Mouse (Mus musculus): Measurements from ENCODE around the gene Rhot2.

DNA sequence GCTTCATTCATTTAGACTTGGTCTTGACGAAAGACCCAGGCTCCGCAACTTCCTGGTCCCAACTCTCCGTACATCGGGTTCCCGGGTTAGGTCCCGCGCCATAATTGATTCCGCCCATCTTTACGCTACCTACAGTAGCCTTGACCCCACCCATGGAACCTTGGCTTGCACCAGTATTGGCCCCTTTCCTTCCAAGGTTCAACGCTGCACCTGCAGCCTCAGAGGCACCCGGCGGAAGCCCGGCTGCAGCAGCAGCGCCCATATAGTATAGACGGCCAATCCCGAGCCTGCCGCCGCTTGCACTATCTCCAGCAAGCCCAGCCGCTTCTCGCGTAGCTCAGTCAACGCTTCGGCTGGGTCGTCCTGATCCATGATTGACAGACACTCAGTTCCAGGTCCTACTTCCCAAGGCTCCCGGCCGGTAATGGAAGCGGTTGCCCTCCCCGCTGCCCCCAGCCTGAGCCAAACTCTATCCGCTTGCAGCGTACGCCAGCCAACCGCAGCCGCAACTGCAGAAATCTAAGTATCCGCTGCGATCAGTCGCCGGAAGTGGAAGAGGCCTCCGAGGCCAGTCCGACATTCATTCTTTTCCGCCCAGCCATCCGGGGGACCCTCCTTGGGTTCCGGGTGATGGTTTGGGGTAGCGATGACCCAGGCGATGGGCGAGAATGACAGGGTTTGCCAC, 52.7 kb downstream of the Rhot2 start:
- TF ChIP-seq CTCF (IDR thresholded peaks at IDR 0.05; ENCODE audit: low read depth) (no peak), EP300 (IDR thresholded peaks at IDR 0.05; ENCODE audit: low read depth) (0 out of 2 replicates have a peak, but pooled peaks have one; percentile 12)

All from liver, postnatal 0 days (tissue).